Mouse (Mus musculus) neural tube, embryonic 12.5 days (tissue): ENCODE data around the gene Tapbp. TPM values are rescaled to one million over a fixed set of nuclear protein-coding genes. Genes with fewer than 3 reads are reported as not detected.
"Not testable (repeated sequence)": the region's sequence is repeated elsewhere in the genome, so short reads cannot be mapped to it uniquely, and the experiment has no call there.

Experiments
- ATAC-seq: fragments of 200-750 bp; cut with Nextera tagmentation; 2 replicates; pipeline ENCODE4 v1.8.0; 2017; ENCODE audit warnings: low read depth, mild to moderate bottlenecking, moderate TSS enrichment, moderate library complexity; ENCODE audit not compliant: low FRiP score
- H3K27ac ChIP-seq: fragments of 300-500 bp; sonication (generic); 2 replicates; pipeline ENCODE4 v1.5.1; 2016
- H3K27me3 ChIP-seq: fragments of 300-500 bp; sonication (generic); replicated peaks from 2 replicates; pipeline ENCODE4 v1.6.1; 2016; ENCODE audit warnings: mild to moderate bottlenecking
- H3K36me3 ChIP-seq: fragments of 300-500 bp; sonication (generic); 2 replicates; pipeline ENCODE4 v1.6.1; 2016; ENCODE audit warnings: mild to moderate bottlenecking
- H3K4me1 ChIP-seq: fragments of 300-500 bp; sonication (generic); 2 replicates; pipeline ENCODE4 v1.6.1; 2016
- H3K4me2 ChIP-seq: fragments of 300-500 bp; sonication (generic); replicated peaks from 2 replicates; pipeline ENCODE4 v1.6.1; 2016; ENCODE audit warnings: mild to moderate bottlenecking
- H3K4me3 ChIP-seq: fragments of 300-500 bp; sonication (generic); 2 replicates; pipeline ENCODE4 v1.5.1; 2016
- H3K9ac ChIP-seq: fragments of 300-500 bp; sonication (generic); 2 replicates; pipeline ENCODE4 v1.6.1; 2016; ENCODE audit warnings: mild to moderate bottlenecking
- H3K9me3 ChIP-seq: fragments of 300-500 bp; sonication (generic); 2 replicates; pipeline ENCODE4 v1.6.1; 2016; ENCODE audit warnings: mild to moderate bottlenecking
- WGBS: fragments of 180-500 bp; shearing (Covaris S2); methylation state at CpG from one replicate; pipeline ENCODE4 v1.1.7; 2016; 5-methylcytosine and 5-hydroxymethylcytosine counted together
- polyA plus RNA-seq: library from polyadenylated mRNA; unstranded; fragments of >200 nt; fragmentation: Nextera tagmentation; extraction: Ambion mirVana; gene quantifications from 2 replicates; pipeline ENCODE4 v1.2.1, GENCODE M21; 2016

The Tapbp gene
- polyA plus RNA-seq, 1 experiment from 2014 or later: 23.6 TPM

GRCm38 (mm10) chr17:33893011-33893410 lies 22.7 kb upstream of the Tapbp start:
- not testable (repeated sequence) for H3K36me3 ChIP-seq, H3K4me2 ChIP-seq, H3K27ac ChIP-seq, H3K4me1 ChIP-seq, H3K27me3 ChIP-seq, H3K4me3 ChIP-seq, H3K9me3 ChIP-seq, H3K9ac ChIP-seq, ATAC-seq
- WGBS: 79% methylated on average over 4 of the region's 4 CpGs

- Histone ChIP-seq H3K9ac (no peak overlapping the region), H3K36me3 (no peaks in the 10 kb centered on the region), H3K4me3 (no peak overlapping the region), H3K9me3 (no peaks in the 10 kb centered on the region), H3K4me1 (no peaks in the 10 kb centered on the region), H3K27ac (no peak overlapping the region), H3K27me3 (no peaks in the 10 kb centered on the region), H3K4me2 (no peak overlapping the region)
- no peak for ATAC-seq
- 44% methylated on average over 6 of the region's 6 CpGs for WGBS
Measured at GRCm38 (mm10) chr17:33897114-33897794, 18.4 kb upstream of the Tapbp start.

GRCm38 (mm10) chr17:33898193-33898592 lies 17.5 kb upstream of the Tapbp start:
- not testable (repeated sequence) for H3K9ac ChIP-seq, H3K36me3 ChIP-seq, ATAC-seq, H3K27me3 ChIP-seq, H3K27ac ChIP-seq, H3K4me1 ChIP-seq, H3K9me3 ChIP-seq, H3K4me3 ChIP-seq, H3K4me2 ChIP-seq
- 91% methylated on average over 4 of the region's 4 CpGs for WGBS

GRCm38 (mm10) chr17:33899642-33900041 lies 16.1 kb upstream of the Tapbp start:
- ATAC-seq: no peak
- no peaks in the 10 kb centered on the region for H3K4me1 ChIP-seq
- WGBS: 88% methylated on average over 4 of the region's 4 CpGs
- H3K4me3 ChIP-seq: no peak overlapping the region
- no peaks in the 10 kb centered on the region for H3K27me3 ChIP-seq
- no peak overlapping the region for H3K27ac ChIP-seq
- no peaks in the 10 kb centered on the region for H3K36me3 ChIP-seq
- no peak overlapping the region for H3K9ac ChIP-seq
- no peaks in the 10 kb centered on the region for H3K9me3 ChIP-seq
- H3K4me2 ChIP-seq: no peak overlapping the region

GRCm38 (mm10) chr17:33900281-33900988 lies 15.3 kb upstream of the Tapbp start:
- Histone ChIP-seq H3K4me3 (no peak overlapping the region), H3K4me2 (no peak overlapping the region), H3K9ac (no peak overlapping the region), H3K4me1 (no peaks in the 10 kb centered on the region), H3K9me3 (no peaks in the 10 kb centered on the region), H3K36me3 (no peaks in the 10 kb centered on the region), H3K27ac (no peak overlapping the region), H3K27me3 (no peaks in the 10 kb centered on the region)
- WGBS: 76% methylated on average over 7 of the region's 7 CpGs
- no peak for ATAC-seq

- ATAC-seq: no peak
- Histone ChIP-seq H3K4me1 (no peaks in the 10 kb centered on the region), H3K4me3 (no peak overlapping the region), H3K27me3 (no peaks in the 10 kb centered on the region), H3K4me2 (no peak overlapping the region), H3K9me3 (no peaks in the 10 kb centered on the region), H3K27ac (no peak overlapping the region), H3K36me3 (no peaks in the 10 kb centered on the region), H3K9ac (no peak overlapping the region)
- 90% methylated on average over 4 of the region's 4 CpGs for WGBS
Measured at GRCm38 (mm10) chr17:33900989-33901314, 14.7 kb upstream of the Tapbp start.

- H3K36me3 ChIP-seq: no peaks in the 10 kb centered on the region
- H3K27me3 ChIP-seq: no peaks in the 10 kb centered on the region
- no peak overlapping the region for H3K4me3 ChIP-seq
- no peak overlapping the region for H3K27ac ChIP-seq
- H3K9me3 ChIP-seq: no peaks in the 10 kb centered on the region
- ATAC-seq: no peak
- no peak overlapping the region for H3K4me2 ChIP-seq
- WGBS: 54% methylated on average over 4 of the region's 4 CpGs
- no peaks in the 10 kb centered on the region for H3K4me1 ChIP-seq
- no peak overlapping the region for H3K9ac ChIP-seq
Measured at GRCm38 (mm10) chr17:33901653-33902052, 14.0 kb upstream of the Tapbp start.

- H3K4me2 ChIP-seq: no peak overlapping the region
- H3K4me3 ChIP-seq: no peak overlapping the region
- no peaks in the 10 kb centered on the region for H3K9me3 ChIP-seq
- H3K36me3 ChIP-seq: no peaks in the 10 kb centered on the region
- H3K27me3 ChIP-seq: no peaks in the 10 kb centered on the region
- no peak for ATAC-seq
- no peak overlapping the region for H3K9ac ChIP-seq
- 46% methylated on average over 4 of the region's 4 CpGs for WGBS
- H3K27ac ChIP-seq: no peak overlapping the region
- H3K4me1 ChIP-seq: no peaks in the 10 kb centered on the region
Measured at GRCm38 (mm10) chr17:33902079-33902478, 13.6 kb upstream of the Tapbp start.

GRCm38 (mm10) chr17:33902491-33902890 lies 13.2 kb upstream of the Tapbp start:
- Histone ChIP-seq H3K36me3 (no peaks in the 10 kb centered on the region), H3K4me3 (no peak overlapping the region), H3K4me2 (no peak overlapping the region), H3K4me1 (no peaks in the 10 kb centered on the region), H3K27me3 (no peaks in the 10 kb centered on the region), H3K9me3 (no peaks in the 10 kb centered on the region), H3K9ac (no peak overlapping the region), H3K27ac (no peak overlapping the region)
- 87% methylated on average over 7 of the region's 7 CpGs for WGBS
- no peak for ATAC-seq

- not testable (repeated sequence) for ATAC-seq, H3K9ac ChIP-seq, H3K4me3 ChIP-seq, H3K27me3 ChIP-seq, H3K9me3 ChIP-seq, H3K36me3 ChIP-seq, H3K4me2 ChIP-seq, H3K27ac ChIP-seq
- H3K4me1 ChIP-seq: peaks cover 11% of the 10 kb centered on the region
- 67% methylated on average over 6 of the region's 6 CpGs for WGBS
Measured at GRCm38 (mm10) chr17:33903911-33904651, 11.6 kb upstream of the Tapbp start.

- H3K27me3 ChIP-seq, H3K9ac ChIP-seq, H3K4me2 ChIP-seq, ATAC-seq, H3K4me3 ChIP-seq, H3K9me3 ChIP-seq, H3K36me3 ChIP-seq, H3K27ac ChIP-seq: not testable (repeated sequence)
- WGBS: 23% methylated on average over 3 of the region's 4 CpGs
- peaks cover 13% of the 10 kb centered on the region for H3K4me1 ChIP-seq
Measured at GRCm38 (mm10) chr17:33904835-33905234, 10.9 kb upstream of the Tapbp start, which contains the start of gene Platr17. Platr17 (plus strand) TSS chr17:33905135.

GRCm38 (mm10) chr17:33908331-33909076 lies 7.2 kb upstream of the Tapbp start:
- WGBS: under 1% methylated on average over 43 of the region's 44 CpGs
- Histone ChIP-seq H3K27me3 (no peaks in the 10 kb centered on the region), H3K4me2 (peak overlapping the region; percentile 96), H3K27ac (peak overlapping the region; percentile 57), H3K9me3 (no peaks in the 10 kb centered on the region), H3K4me1 (peaks cover 22% of the 10 kb centered on the region), H3K36me3 (peaks cover 30% of the 10 kb centered on the region), H3K4me3 (peak overlapping the region; percentile 84), H3K9ac (peak overlapping the region; percentile 72)
- ATAC-seq: peak; percentile 60
